Mouse (Mus musculus): Measurements from ENCODE around the gene Anapc2.
"Not testable (repeated sequence)": the region's sequence is repeated elsewhere in the genome, so short reads cannot be mapped to it uniquely, and the experiment has no call there.

Gene Anapc2

GRCm38 (mm10) chr2:25240723-25241437 is 31.4 kb upstream of the Anapc2 start:
- no peak for DNase-seq (ENCODE audit: low spot score)

GRCm38 (mm10) chr2:25241438-25241775 is 30.9 kb upstream of the Anapc2 start:
- no peak for DNase-seq (ENCODE audit: low spot score)

- no peak for DNase-seq (ENCODE audit: low spot score)
These were observed 30.2 kb upstream of the Anapc2 start, which contains the start of the genes Rnf208 and Cysrt1 for GRCm38 (mm10) chr2:25242101-25242506. Rnf208 (plus strand) TSS chr2:25242255. Cysrt1 (minus strand) TSS chr2:25242452.

DNA sequence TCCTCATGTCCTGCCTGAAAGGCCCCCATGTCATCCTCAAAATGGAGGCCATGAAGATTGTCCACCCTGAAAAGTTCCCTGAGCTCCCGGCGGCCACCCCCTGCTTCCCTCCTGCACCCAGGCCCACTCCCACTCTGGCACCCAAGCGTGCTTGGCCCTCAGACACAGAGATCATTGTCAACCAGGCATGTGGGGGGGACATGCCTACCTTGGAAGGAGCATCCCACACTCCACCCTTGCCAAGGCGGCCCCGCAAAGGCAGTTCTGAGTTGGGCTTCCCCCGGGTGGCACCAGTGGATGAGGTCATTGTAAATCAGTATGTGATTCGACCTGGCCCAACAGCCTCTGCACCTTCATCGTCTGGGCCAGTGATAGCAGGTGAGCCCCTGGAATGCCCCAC is 28.9 kb upstream of the Anapc2 start:
- DNase-seq (ENCODE audit: low spot score), result no peak

GRCm38 (mm10) chr2:25244144-25244543 is 28.1 kb upstream of the Anapc2 start:
- no peak for DNase-seq (ENCODE audit: low spot score)

DNA sequence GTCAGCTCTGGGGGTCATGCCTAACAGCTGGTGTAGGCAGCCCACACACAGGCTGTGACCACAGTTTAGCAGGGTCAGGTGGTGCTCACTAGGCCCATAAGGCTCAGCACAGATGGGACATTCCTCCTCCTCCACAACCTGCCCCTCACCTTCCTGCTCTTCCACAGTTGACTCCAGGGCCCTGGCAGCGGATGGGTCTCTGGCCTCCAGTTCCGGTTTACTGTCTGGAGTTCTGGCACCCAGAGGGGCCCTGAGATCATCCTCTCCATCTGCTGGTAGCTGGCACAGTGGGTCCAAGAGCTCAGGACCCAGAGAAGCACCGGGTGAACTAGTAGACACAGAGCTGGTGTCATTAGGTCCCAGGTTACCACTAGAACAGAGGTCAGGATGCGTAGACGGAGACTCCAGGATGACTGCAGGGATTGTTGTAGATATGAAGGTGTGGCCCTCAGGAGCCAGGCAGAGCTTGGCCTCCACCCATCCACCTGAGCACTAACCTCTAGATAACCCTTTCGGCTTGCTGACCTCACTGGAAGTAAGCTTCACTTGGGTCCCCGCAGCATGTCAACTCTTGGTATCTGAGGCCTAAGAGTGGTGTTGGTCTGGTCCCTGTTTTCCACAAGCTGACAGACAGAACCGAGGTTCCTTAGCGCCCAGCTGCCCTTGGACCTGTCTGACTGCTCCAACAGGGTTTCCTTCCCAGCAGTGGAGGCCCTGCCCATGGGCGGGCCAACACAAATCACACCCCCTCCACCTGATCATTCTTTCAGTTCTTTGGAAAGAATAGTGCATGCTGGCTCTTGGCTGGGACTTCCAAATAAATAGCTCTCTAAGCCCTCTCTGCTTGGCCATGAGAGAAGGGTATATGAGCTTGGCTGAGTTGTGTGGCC is 25.9 kb upstream of the Anapc2 start, which contains the start of gene AL732309.1:
TSS of gene AL732309.1 (minus strand) at position 681 of the 890 bp plus-strand sequence.
- DNase-seq (ENCODE audit: low spot score), result no peak

GRCm38 (mm10) chr2:25252331-25252730 is 19.9 kb upstream of the Anapc2 start:
- no peak for DNase-seq (ENCODE audit: low spot score)

DNA sequence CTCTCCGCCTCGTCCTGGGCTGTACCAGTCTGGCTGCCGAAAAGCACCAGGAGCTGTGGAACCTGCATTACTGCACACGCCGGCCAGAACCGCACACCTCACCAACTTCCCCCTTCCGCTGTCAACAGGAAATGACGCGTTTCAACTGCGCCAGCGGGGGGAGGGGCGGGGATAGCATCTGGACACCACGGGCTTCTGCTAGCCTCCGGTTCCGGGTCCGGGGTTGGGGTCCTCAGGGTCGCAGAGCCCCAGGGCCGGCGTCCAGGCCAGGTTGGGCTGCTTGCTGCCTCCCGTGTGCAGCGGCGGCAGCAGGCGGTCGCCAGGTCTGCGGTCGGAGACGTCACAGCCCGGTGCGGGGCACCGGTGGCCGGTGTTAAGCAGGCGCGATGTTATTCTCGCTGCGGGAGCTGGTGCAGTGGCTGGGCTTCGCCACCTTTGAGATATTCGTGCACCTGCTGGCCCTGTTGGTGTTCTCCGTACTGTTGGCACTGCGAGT is 16.9 kb upstream of the Anapc2 start, which contains the start of gene Tmem203:
TSS of gene Tmem203 (plus strand) at position 156 of the 496 bp plus-strand sequence.
- DNase-seq (ENCODE audit: low spot score), result peak; percentile 93

DNA sequence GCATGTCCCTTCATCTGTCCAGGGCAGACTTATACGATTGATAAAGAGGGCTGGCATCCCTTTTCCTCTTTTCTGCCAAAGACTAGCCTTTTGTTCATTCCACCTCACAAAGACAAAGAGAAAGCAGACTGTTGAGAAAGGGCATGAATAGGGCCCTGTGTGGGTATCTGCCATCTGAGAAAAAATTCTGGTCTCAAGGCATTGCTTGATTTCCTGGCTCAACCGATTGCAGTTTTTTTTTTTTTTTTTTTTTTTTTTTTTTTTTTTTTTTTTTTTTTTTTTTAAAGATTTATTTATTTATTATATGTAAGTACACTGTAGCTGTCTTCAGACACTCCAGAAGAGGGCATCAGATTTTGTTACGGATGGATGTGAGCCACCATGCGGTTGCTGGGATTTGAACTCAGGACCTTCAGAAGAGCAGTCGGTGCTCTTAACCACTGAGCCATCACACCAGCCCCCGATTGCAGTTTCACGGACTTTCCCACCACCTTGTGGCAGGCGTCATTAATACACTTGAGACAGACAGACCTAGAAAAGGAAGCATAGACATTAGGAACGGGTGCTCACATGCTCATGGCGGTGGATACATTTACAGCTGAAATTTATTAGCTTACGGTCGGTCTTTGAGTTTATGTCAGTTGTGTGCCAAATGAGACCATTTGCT is 15.7 kb upstream of the Anapc2 start:
- peak; percentile 46 for DNase-seq (ENCODE audit: low spot score)

GRCm38 (mm10) chr2:25257250-25257649 is 15.0 kb upstream of the Anapc2 start:
- DNase-seq (ENCODE audit: low spot score), result not testable (repeated sequence)

DNA sequence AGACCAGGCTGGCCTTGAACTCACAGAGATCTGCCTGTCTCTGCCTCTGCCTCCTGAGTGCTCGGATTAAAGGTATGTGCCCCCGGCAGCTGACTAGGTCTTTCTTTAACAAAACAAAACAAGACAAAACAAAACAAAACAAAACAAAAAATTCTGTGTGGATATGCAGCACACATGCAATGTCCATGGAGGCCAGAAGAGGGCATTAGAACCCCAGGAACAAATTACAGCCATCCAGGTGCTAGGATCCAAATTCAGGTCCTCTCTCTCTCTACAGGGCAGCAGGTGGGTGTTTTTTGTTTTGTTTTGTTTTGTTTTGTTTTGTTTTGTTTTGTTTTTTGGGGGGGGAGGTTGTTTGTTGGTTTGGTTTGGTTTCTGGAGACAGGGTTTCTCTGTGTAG is 13.4 kb upstream of the Anapc2 start:
- no peak for DNase-seq (ENCODE audit: low spot score)

GRCm38 (mm10) chr2:25261870-25262269 is 10.4 kb upstream of the Anapc2 start:
- no peak for DNase-seq (ENCODE audit: low spot score)

DNA sequence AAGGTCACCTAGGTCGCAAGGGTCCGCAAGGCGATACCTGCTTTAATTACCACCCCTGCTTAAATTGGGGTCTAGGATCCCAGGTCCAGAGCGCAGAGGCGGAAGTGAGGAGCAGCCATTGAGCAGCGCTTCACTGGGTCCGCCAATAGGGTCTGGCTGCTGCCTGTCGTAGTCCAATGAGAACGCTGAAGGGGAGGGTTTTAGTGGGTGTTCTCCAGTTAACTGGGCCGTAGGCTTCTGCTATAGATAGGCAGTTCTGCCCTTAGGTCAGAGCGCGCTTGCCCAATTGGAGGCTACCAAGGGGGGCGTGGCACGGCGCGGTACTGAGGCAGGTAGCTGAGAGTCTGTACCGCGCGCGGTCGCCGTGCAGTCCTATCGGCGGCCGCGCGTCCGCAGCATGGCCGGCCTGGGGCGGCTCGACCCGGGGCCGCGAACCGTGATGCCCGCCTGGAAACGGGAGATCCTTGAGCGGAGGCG is 9.9 kb upstream of the Anapc2 start, which contains the start of gene Tprn:
TSS of gene Tprn (plus strand) at position 328 of the 477 bp plus-strand sequence.
- DNase-seq (ENCODE audit: low spot score), result peak; percentile 90

DNA sequence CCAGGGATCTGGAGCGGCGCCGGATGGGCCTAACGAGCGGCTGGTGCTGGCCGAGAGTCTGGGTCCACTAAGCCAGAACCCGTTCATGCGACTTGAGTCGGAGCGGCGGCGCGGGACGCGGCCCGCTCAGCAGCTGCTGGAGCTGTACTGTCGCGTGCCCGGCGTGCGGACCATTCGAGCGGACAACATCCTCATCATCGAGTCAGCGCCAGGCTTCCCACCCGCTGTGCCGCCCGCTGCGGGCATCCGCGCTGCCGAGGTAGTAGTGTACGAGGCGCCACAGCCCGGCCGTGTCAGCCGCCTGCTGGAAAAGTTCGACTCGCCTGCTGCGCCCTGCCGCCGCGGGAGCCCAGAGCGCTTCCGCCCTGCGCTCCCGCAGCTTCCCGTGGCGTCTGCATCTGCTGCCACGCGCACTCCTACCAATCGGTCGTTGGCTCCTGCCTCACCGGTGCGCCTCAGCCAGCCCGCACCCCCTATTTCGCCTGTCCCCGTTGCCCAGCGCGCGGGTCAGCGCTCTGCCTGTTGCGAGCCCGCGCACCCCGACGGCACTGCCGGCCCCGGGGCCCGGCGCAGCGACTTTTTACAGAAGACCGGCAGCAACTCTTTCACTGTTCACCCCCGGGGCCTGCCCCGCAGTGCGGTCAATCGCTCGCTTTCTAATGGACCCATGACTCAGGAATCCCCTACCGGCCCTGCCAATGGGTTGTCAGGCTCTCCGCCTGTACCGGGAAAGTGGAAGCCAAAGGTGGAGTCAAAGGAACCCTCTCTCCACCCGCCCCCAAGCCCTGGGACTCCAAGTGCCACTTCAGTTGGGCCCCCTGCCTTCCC is 9.3 kb upstream of the Anapc2 start:
- peak; percentile 25 for DNase-seq (ENCODE audit: low spot score)

- DNase-seq (ENCODE audit: low spot score), result no peak
These were observed 8.5 kb upstream of the Anapc2 start for GRCm38 (mm10) chr2:25263623-25264285.

- no peak for DNase-seq (ENCODE audit: low spot score)
These were observed 8.0 kb upstream of the Anapc2 start for GRCm38 (mm10) chr2:25264286-25264660.

DNA sequence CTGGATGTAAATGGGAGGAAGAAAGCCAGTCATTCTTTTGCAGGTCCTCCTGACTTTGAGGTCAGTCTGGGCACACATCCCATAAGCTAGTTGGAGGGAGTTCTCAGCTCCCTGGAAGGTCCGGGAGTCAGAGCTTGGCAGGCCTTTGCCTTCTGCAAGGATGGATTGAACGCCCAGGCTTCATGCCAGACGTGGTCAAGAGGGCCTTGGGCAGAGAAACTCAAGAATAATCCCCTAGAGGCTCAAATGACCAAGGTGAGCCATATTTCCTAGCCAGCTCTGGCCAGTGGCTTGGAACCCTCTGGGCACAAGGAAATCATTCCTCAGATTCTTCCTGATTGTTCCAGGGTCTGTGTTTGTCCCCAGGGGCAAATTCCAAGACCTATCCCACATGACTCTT is 7.4 kb upstream of the Anapc2 start:
- DNase-seq (ENCODE audit: low spot score), result no peak

DNA sequence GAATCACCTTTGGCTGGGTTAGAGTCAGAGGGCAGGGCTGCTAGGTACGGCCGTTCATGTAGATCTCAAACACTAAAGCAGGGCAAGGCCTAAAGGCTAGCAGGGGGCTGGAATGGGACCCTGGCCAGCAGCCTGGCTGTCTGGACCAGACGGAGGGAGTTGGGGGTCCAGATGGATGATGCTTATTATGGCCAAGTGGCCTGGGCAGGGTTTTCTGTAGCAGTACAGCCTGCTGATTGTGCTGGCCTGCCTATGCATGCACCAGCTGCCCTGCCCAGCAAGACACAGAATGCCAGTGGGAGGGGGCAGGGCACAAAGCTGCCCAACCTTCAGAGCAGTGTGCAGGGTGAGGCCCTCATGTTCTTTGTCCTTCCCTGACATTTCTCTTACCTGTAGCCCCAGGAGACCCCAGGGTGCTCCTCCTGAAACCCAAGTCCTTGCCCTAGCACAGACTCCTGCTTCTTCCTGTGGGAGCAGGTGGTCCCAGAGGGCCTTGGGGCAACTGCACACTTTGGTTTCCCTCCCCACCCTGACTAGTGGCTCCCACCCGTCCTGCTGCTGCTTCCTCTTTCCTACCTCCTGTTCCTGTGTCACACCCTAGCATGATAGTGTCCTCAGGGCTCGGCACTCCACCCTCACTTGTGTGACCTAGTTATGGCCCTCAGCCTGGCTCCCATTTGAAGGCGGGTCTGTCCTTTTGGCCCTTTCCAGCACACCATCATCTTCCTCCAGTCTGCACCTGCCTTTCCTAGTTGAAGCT is 6.2 kb upstream of the Anapc2 start:
- no peak for DNase-seq (ENCODE audit: low spot score)

DNA sequence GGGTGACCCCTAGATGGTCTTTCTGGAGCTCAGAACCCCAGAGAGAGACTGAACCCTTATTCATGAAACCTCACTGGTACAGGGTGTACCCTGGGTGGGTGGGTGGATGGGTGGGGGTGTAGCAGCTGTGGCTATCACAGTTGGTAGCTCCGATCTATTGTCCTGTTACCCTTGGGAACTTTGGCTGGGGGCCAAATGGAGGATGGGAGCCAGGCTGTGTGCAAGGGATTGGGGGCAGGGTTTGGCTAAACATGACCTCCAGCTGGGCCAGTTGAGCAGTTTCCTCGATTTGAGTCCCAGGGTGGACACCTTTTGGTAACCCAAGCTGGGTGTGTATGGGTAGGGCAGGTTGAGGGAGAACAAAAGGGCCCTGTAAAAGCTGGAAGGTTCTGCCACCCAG is 5.6 kb upstream of the Anapc2 start:
- DNase-seq (ENCODE audit: low spot score), result no peak

GRCm38 (mm10) chr2:25267241-25267640 is 5.0 kb upstream of the Anapc2 start:
- DNase-seq (ENCODE audit: low spot score), result no peak
